Mouse (Mus musculus) kidney, postnatal 0 days (tissue): ENCODE data around the gene Slc2a4. TPM values are rescaled to one million over a fixed set of nuclear protein-coding genes. Genes with fewer than 3 reads are reported as not detected.

Experiments
- ATAC-seq: fragments of 200-750 bp; cut with Nextera tagmentation; replicated peaks from 2 replicates; pipeline ENCODE4 v1.8.0; 2017; ENCODE audit warnings: low read depth, moderate number of reproducible peaks, moderate TSS enrichment, moderate library complexity; ENCODE audit not compliant: low FRiP score
- DNase-seq: peaks from one replicate; pipeline ENCODE4 v3.0.0-alpha.2; 2016; ENCODE audit warnings: low spot score
- H3K27ac ChIP-seq: fragments of 300-500 bp; sonication (generic); 2 replicates; pipeline ENCODE4 v1.5.1; 2014; ENCODE audit warnings: mild to moderate bottlenecking
- H3K27me3 ChIP-seq: fragments of 300-500 bp; sonication (generic); 2 replicates; pipeline ENCODE4 v1.6.1; 2014; ENCODE audit warnings: low read length, mixed read lengths; ENCODE audit not compliant: insufficient read depth
- H3K36me3 ChIP-seq: fragments of 300-500 bp; sonication (generic); 2 replicates; pipeline ENCODE4 v1.6.1; 2014; ENCODE audit warnings: low read length, mixed read lengths; ENCODE audit not compliant: insufficient read depth
- H3K4me1 ChIP-seq: fragments of 300-500 bp; sonication (generic); replicated peaks from 2 replicates; pipeline ENCODE4 v1.6.1; 2014; ENCODE audit warnings: antibody characterized with exemption, low read length, mixed read lengths; ENCODE audit not compliant: insufficient read depth
- H3K4me2 ChIP-seq: fragments of 300-500 bp; sonication (generic); 2 replicates; pipeline ENCODE4 v1.6.1; 2014; ENCODE audit warnings: mild to moderate bottlenecking, low read length, moderate library complexity, mixed read lengths
- H3K4me3 ChIP-seq: fragments of 300-500 bp; sonication (generic); replicated peaks from 2 replicates; pipeline ENCODE4 v1.5.1; 2014; ENCODE audit warnings: low read depth, low read length
- H3K9ac ChIP-seq: fragments of 300-500 bp; sonication (generic); 2 replicates; pipeline ENCODE4 v1.6.1; 2014; ENCODE audit warnings: low read depth, low read length
- H3K9me3 ChIP-seq: fragments of 300-500 bp; sonication (generic); replicated peaks from 2 replicates; pipeline ENCODE4 v1.6.1; 2016; ENCODE audit warnings: low read length, inconsistent platforms, mixed read lengths
- CTCF ChIP-seq: IDR thresholded peaks from 2 replicates; pipeline ENCODE4 v1.5.1; 2016; ENCODE audit warnings: antibody characterized with exemption, low read depth, mild to moderate bottlenecking, moderate library complexity
- WGBS: fragments of 180-500 bp; shearing (Covaris S2); extraction: QIAGEN DNeasy Blood & Tissue Kit; methylation state at CpG from one replicate; pipeline ENCODE4 v1.1.7; 2014; 5-methylcytosine and 5-hydroxymethylcytosine counted together
- microRNA-seq: library from miRNA; unstranded; fragments of <30 nt; microRNA quantifications from one replicate; pipeline ENCODE4, GENCODE M21; 2016
- polyA plus RNA-seq: library from polyadenylated mRNA; unstranded; fragments of >200 nt; fragmentation: Nextera tagmentation; extraction: Ambion mirVana; gene quantifications from 2 replicates; pipeline ENCODE4 v1.2.1, GENCODE M21; 2015

The Slc2a4 gene
- polyA plus RNA-seq, 1 experiment from 2014 or later: 21.4 TPM

DNA sequence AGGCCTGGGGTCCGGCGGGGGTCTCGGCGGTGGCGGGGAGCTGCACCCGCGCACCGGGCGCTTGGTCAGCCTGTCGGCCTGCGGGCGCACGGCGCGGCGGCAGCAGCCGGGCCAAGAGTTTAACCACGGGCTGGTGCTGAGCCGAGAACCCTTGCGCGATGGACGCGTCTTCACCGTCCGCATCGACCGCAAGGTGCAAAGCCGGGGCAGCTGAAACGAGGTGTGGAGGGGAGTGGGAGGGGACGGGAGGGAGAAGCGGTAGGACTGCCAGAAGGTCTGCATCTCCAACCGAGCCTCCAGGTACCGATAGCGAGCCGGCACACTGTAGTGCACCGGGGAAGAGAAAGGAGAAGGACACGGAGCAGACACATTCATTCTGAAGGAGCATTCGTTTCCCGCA, 46.0 kb downstream of the Slc2a4 start:
- H3K36me3 ChIP-seq: peaks cover 30% of the 10 kb centered on the region
- no peak for ATAC-seq

DNA sequence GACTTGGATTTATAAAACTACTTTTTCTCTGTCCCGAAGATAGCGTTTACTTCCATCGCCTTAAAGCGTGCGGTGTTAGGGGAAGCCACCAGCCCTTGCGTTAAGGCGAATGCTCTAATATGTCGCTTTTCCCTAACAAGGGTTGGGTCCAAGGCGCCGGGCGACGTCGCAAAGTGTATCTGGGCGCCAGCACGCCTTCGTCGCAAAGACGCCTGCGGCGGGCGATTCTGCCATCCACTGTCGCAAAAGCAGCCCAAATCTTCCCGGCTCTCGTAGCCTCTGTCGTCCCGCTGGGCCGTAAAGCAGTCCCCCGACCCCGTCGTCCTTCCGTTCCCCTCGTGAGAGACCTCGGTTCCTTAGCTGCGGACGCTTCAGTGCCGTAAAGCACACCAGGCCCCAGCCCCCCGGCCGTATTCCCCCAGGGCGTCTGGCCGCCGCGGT, 46.6 kb downstream of the Slc2a4 start:
- WGBS: under 1% methylated on average over 42 of the region's 42 CpGs
- DNase-seq: peak; percentile 99
- no peak for TF ChIP-seq CTCF

More for the DNA sequence above, 46.0 kb downstream of the Slc2a4 start:
- 1% methylated on average over 39 of the region's 39 CpGs for WGBS
- DNase-seq: no peak
- Histone ChIP-seq H3K4me1 (peaks cover 17% of the 10 kb centered on the region; the same call in 1 of the 2 replicates), H3K27ac (peak overlapping the region; percentile 93), H3K4me2 (peak overlapping the region; percentile 90), H3K27me3 (no peaks in the 10 kb centered on the region), H3K4me3 (peak overlapping the region; percentile 62), H3K9me3 (no peaks in the 10 kb centered on the region), H3K9ac (peak overlapping the region; percentile 77)
- TF ChIP-seq CTCF: no peak

DNA sequence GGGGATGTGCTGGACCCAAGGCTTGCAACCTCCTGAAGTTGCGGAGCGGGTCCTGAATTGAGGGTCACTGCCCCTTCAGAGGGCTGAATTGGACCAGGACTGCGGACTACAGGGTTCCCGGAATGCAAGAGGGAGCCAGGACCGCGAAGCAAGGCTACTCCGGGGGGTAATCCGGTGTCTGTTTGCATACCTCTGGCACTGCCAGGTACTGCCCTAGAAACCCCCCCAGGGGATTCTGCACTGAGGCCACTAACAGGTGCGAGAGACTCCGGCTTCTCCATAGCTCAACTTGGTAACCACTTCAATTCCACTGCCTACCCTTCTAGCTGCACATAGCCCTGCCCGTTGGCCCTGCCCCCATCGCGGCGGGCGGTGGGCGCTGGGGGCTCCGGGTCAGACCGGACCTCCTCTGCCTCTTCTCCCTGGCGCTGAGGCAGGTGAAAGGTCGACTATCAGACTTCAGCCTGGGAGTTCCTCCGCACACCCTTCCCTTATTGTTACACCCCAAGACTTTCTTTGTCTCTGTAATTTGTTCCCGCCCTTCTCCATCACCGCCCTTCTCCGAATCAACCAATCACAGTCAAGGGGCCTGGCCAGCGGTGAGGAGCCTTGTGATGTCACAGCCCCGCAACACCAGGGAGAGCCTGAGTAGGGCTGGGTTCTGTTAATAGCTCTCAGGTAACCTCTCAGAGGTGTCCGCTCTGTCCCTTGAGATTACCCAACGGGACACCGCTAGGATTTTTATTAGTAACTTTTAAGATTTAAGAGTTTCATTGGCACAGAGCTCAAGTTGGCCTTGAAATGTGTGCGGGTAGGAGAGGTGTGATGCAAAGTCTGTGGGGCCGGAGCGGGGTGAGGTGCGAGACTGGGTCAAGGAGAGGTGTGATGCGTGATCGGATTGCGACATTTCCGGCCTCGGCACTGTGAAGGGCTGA, 47.2 kb downstream of the Slc2a4 start, which contains the start of the genes 2810408A11Rik and Neurl4:
TSS of gene 2810408A11Rik (minus strand) at position 517 of the 935 bp plus-strand sequence.
TSS of gene Neurl4 (plus strand) at position 602 of the 935 bp plus-strand sequence.
- under 1% methylated on average over 38 of the region's 38 CpGs for WGBS
- ATAC-seq: peak; percentile 90

More for the DNA sequence above, 46.6 kb downstream of the Slc2a4 start:
- H3K27me3 ChIP-seq: no peaks in the 10 kb centered on the region
- H3K9me3 ChIP-seq: no peaks in the 10 kb centered on the region
- peaks cover 17% of the 10 kb centered on the region; the same call in 1 of the 2 replicates for H3K4me1 ChIP-seq
- peak overlapping the region; percentile 62 for H3K4me3 ChIP-seq
- peak overlapping the region; percentile 93 for H3K27ac ChIP-seq
- peak overlapping the region; percentile 90 for H3K4me2 ChIP-seq
- peak; percentile 83 for ATAC-seq
- peak overlapping the region; percentile 77 for H3K9ac ChIP-seq
- peaks cover 24% of the 10 kb centered on the region for H3K36me3 ChIP-seq

DNA sequence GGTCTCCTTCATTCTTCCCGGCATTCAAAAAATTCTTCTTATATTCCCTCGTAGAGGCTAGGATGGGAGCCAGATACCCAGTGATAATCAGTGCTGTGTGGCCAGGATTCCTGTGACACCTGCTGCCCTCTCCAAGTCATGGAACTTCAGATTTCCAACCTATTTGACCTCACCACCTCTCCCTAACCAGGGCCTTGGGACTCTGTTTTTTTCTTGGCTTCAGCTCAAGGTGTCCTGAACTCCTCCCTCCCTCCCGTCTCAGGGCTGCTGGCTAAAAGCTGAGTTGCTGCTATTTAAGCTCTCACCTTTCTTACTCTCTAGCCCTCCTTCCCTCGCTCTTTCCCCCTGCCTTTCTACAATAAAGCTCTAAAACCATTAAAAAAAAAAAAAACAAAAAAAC, 48.1 kb downstream of the Slc2a4 start:
- Histone ChIP-seq H3K4me1 (peaks cover 17% of the 10 kb centered on the region; the same call in 1 of the 2 replicates), H3K27me3 (no peaks in the 10 kb centered on the region), H3K4me3 (peak overlapping the region; percentile 62), H3K36me3 (peaks cover 11% of the 10 kb centered on the region), H3K27ac (no peak overlapping the region), H3K9ac (peak overlapping the region; percentile 77; the same call in 1 of the 2 replicates), H3K4me2 (peak overlapping the region; percentile 90), H3K9me3 (no peaks in the 10 kb centered on the region)
- TF ChIP-seq CTCF: no peak
- WGBS: 15% methylated on average over 4 of the region's 4 CpGs
- ATAC-seq (no peak), DNase-seq (no peak)

More for the DNA sequence above, 47.2 kb downstream of the Slc2a4 start, which contains the start of the genes 2810408A11Rik and Neurl4:
- H3K9me3 ChIP-seq: no peaks in the 10 kb centered on the region
- H3K36me3 ChIP-seq: peaks cover 17% of the 10 kb centered on the region
- peaks cover 17% of the 10 kb centered on the region; the same call in 1 of the 2 replicates for H3K4me1 ChIP-seq
- peak; percentile 99 for DNase-seq
- H3K27ac ChIP-seq: peak within 1 kb of the TSS; percentile 93
- peak within 1 kb of the TSS; percentile 90 for H3K4me2 ChIP-seq
- TF ChIP-seq CTCF: no peak
- H3K27me3 ChIP-seq: no peaks in the 10 kb centered on the region
- peak within 1 kb of the TSS; percentile 77 for H3K9ac ChIP-seq
- H3K4me3 ChIP-seq: peak within 1 kb of the TSS; percentile 62

DNA sequence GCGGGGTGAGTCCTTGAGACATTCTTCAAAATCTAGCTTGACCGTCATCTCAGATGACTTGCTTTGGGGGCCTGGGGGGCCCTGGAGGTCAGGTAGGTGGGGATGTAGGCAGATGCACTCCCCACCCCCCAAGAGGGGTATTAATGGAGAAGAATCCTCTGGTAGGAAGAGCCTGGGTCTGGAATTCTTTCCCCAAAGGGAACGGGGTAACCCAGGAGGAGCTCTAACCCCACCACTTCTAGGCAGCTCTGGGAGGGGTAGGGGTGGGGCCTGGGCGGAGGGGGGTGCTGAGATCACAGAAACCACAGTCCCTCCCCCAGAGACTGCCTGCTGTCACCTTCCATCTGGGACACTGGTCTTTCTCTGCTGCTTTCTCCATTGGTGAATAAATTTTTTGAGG, 52.7 kb downstream of the Slc2a4 start, which contains the start of gene Acap1:
TSS of gene Acap1 (minus strand) at position 249 of the 400 bp plus-strand sequence.
- no peak within 1 kb of the TSS for H3K4me2 ChIP-seq
- ATAC-seq (peak; percentile 25; the same call in 1 of the 2 replicates), DNase-seq (no peak)
- TF ChIP-seq CTCF: no peak
- no peaks in the 10 kb centered on the region for H3K36me3 ChIP-seq
- H3K27ac ChIP-seq: no peak within 1 kb of the TSS; the same call in 1 of the 2 replicates
- 73% methylated on average over 4 of the region's 4 CpGs for WGBS
- H3K27me3 ChIP-seq: no peaks in the 10 kb centered on the region
- no peaks in the 10 kb centered on the region for H3K9me3 ChIP-seq
- no peak within 1 kb of the TSS for H3K9ac ChIP-seq
- H3K4me3 ChIP-seq: no peak within 1 kb of the TSS
- H3K4me1 ChIP-seq: peaks cover 6% of the 10 kb centered on the region; the same call in 1 of the 2 replicates

DNA sequence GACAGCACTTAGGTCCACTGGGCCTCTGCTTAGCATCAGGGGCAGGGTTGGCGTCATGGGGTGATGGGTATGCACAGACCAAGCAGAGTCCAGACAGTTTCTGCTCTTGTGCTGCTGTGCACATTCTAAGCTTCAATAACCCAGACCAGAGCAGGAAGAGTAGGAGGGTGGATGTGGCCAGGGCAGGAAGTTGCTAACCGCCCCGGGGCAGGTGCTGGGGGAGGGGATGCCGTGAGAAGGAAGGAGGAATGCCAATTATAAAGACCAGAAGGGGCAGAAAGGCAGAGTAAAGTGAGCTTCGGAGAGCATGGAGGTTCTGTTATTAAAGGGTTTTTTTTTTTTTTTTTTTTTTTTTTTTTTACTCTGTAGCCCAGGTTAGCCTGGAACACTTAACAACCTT, 53.3 kb downstream of the Slc2a4 start:
- DNase-seq: no peak
- Histone ChIP-seq H3K4me2 (no peak overlapping the region), H3K9me3 (no peaks in the 10 kb centered on the region), H3K9ac (no peak overlapping the region), H3K27ac (no peak overlapping the region; the same call in 1 of the 2 replicates), H3K27me3 (no peaks in the 10 kb centered on the region), H3K4me3 (no peak overlapping the region), H3K4me1 (peaks cover 3% of the 10 kb centered on the region; the same call in 1 of the 2 replicates), H3K36me3 (no peaks in the 10 kb centered on the region)
- WGBS: 65% methylated on average over 5 of the region's 5 CpGs
- TF ChIP-seq CTCF: no peak
- ATAC-seq: no peak

Small RNAs within 50 kb of the gene (microRNA-seq; reads per million reads assigned to microRNA genes)
- not detected for gene Gm44349

Other genes starting within 250 kb of the Slc2a4 start
- gene Polr2a, start 189.6 kb downstream of the Slc2a4 start, polyA plus RNA-seq: 19.0 and 21.0 TPM in 2 replicates
- gene Slc35g3, start 186.2 kb downstream of the Slc2a4 start, polyA plus RNA-seq: 0.17 TPM in 1 of 2 replicates, not detected in the other
- gene Zbtb4, start 182.3 kb downstream of the Slc2a4 start, polyA plus RNA-seq: 2.7 and 3.3 TPM in 2 replicates
- gene Chrnb1, start 152.2 kb downstream of the Slc2a4 start, polyA plus RNA-seq: 12.0 and 12.1 TPM in 2 replicates
- 0.63 and 0.98 TPM in 2 replicates for gene Fgf11, start 146.3 kb downstream of the Slc2a4 start, polyA plus RNA-seq
- gene Tmem102, start 142.6 kb downstream of the Slc2a4 start, polyA plus RNA-seq: 22.9 and 23.0 TPM in 2 replicates
- gene Gm39566, start 132.9 kb downstream of the Slc2a4 start, polyA plus RNA-seq: not detected in 2 replicates
- gene Spem2, start 129.7 kb downstream of the Slc2a4 start, polyA plus RNA-seq: not detected in 2 replicates
- gene Spem1, start 126.0 kb downstream of the Slc2a4 start, polyA plus RNA-seq: not detected in 2 replicates
- 4.1 and 4.7 TPM in 2 replicates for gene Nlgn2, start 110.4 kb downstream of the Slc2a4 start, polyA plus RNA-seq
- gene Tmem256, start 109.7 kb downstream of the Slc2a4 start, polyA plus RNA-seq: 485 and 528 TPM in 2 replicates
- 96.4 and 102 TPM in 2 replicates for gene Plscr3, start 101.8 kb downstream of the Slc2a4 start, polyA plus RNA-seq
- 6.3 and 7.0 TPM in 2 replicates for gene Tnk1, start 89.5 kb downstream of the Slc2a4 start, polyA plus RNA-seq
- not detected in 2 replicates for gene Tmem95, start 70.2 kb downstream of the Slc2a4 start, polyA plus RNA-seq
- 7.7 and 7.8 TPM in 2 replicates for gene Kctd11, start 66.8 kb downstream of the Slc2a4 start, polyA plus RNA-seq
- 0.33 and 0.48 TPM in 2 replicates for gene Acap1, start 52.6 kb downstream of the Slc2a4 start, polyA plus RNA-seq
- gene 2810408A11Rik, start 47.2 kb downstream of the Slc2a4 start, polyA plus RNA-seq: 12.5 and 13.0 TPM in 2 replicates
- 9.7 and 12.7 TPM in 2 replicates for gene Neurl4, start 47.1 kb downstream of the Slc2a4 start, polyA plus RNA-seq
- gene Gps2, start 34.3 kb downstream of the Slc2a4 start, polyA plus RNA-seq: 63.0 and 65.0 TPM in 2 replicates
- gene Eif5a, start 26.2 kb downstream of the Slc2a4 start, polyA plus RNA-seq: 1,371 and 1,476 TPM in 2 replicates
- gene Ybx2, start 12.4 kb downstream of the Slc2a4 start, polyA plus RNA-seq: 6.8 and 7.5 TPM in 2 replicates
- gene Cldn7, start 16.6 kb upstream of the Slc2a4 start, polyA plus RNA-seq: 238 and 246 TPM in 2 replicates
- 28.3 and 29.1 TPM in 2 replicates for gene Ctdnep1, start 33.0 kb upstream of the Slc2a4 start, polyA plus RNA-seq
- 97.3 and 97.9 TPM in 2 replicates for gene Elp5, start 34.3 kb upstream of the Slc2a4 start, polyA plus RNA-seq
- gene Gabarap, start 43.0 kb upstream of the Slc2a4 start, polyA plus RNA-seq: 626 TPM in 2 replicates
- gene Phf23, start 47.6 kb upstream of the Slc2a4 start, polyA plus RNA-seq: 61.9 and 62.6 TPM in 2 replicates
- gene Dvl2, start 52.4 kb upstream of the Slc2a4 start, polyA plus RNA-seq: 25.8 and 27.1 TPM in 2 replicates
- gene Acadvl, start 67.2 kb upstream of the Slc2a4 start, polyA plus RNA-seq: 178 and 197 TPM in 2 replicates
- gene Dlg4, start 68.8 kb upstream of the Slc2a4 start, polyA plus RNA-seq: 4.3 and 6.5 TPM in 2 replicates
- 2.5 and 2.9 TPM in 2 replicates for gene Asgr1, start 105.9 kb upstream of the Slc2a4 start, polyA plus RNA-seq
- 0.14 TPM in 1 of 2 replicates, not detected in the other for gene Asgr2, start 144.5 kb upstream of the Slc2a4 start, polyA plus RNA-seq
- 0.37 and 0.47 TPM in 2 replicates for gene Mgl2, start 182.1 kb upstream of the Slc2a4 start, polyA plus RNA-seq
- gene Clec10a, start 208.0 kb upstream of the Slc2a4 start, polyA plus RNA-seq: 0.99 and 1.4 TPM in 2 replicates